Mouse (Mus musculus) common myeloid progenitor, adult 5-6 weeks (primary cell): ENCODE results near the gene Brwd1. TPM values are rescaled to one million over a fixed set of nuclear protein-coding genes. Genes with fewer than 3 reads are reported as not detected.

Experiments used
- total RNA-seq: library from RNA; stranded (forward); fragments of 200-1000, 187-1606 nt; gene quantifications from 2 replicates; pipeline ENCODE4 v1.2.3, GENCODE M21; 2017

Brwd1 gene
- total RNA-seq, 1 experiment from 2014 or later, result 62.8 TPM

Other genes starting within 250 kb of the Brwd1 start
- gene Psmg1, start 91.6 kb downstream of the Brwd1 start, total RNA-seq, result 60.0 and 66.6 TPM in 2 replicates
- 215 and 429 TPM in 2 replicates for gene Hmgn1, start 45.2 kb upstream of the Brwd1 start, total RNA-seq
- gene Wrb, start 62.9 kb upstream of the Brwd1 start, total RNA-seq, result 11.9 and 27.9 TPM in 2 replicates
- 0.18 TPM in 1 of 2 replicates, not detected in the other for gene Lca5l, start 109.7 kb upstream of the Brwd1 start, total RNA-seq
- 0.82 TPM in 1 of 2 replicates, not detected in the other for gene Sh3bgr, start 117.9 kb upstream of the Brwd1 start, total RNA-seq
- 0.59 and 0.87 TPM in 2 replicates for gene B3galt5, start 153.3 kb upstream of the Brwd1 start, total RNA-seq